Mouse (Mus musculus): ENCODE results near the gene Gm45140. TPM values are rescaled to one million over a fixed set of nuclear protein-coding genes. Genes with fewer than 3 reads are reported as not detected.

Gm45140 gene
- polyA plus RNA-seq, 1 experiment from 2014 or later: 2.8 TPM

DNA sequence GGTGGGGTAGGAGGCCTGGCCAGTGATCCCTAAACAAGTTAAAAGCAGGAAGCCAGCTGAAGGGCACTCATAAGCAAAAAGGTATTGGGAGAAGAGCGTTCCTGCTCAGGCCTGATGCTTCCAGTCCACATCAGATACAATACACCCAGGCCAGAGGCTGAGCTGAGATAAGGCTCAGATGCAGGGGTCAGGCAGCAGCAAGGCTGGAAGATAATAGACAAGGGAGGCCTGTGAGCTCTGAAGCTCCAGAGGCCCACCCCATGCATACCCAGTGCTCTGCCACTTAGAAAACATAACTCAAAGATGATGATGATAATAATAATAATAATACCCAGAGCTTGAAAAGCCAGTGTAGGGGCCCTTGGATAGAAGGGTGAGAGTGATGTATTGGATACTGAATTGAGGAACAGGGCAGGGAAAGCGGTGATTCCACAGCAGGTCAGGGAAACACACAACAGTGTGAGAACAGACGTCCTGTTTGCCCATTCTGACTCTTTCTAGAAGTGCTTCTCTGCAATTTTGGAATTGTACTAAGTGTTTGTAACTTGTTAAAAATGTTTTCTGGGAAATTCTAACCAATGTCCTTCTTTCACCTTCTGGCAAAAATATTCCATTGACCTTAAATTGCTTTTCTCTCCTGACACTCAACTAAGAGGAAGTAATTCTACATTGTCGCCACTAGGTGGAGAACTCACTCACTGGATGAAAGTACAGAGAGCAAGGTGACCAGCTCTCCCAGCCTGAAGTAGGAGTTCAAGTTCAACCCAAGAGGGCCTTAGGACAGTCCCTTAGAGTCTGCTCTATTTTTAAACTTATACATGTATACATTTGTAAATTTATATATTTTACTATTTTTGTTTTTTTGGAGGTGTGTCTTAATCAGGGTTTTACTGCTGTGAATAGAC lies 72.0 kb downstream of the Gm45140 start:
- Histone ChIP-seq H3K9ac (replicated peaks) (no peak overlapping the region), H3K4me2 (replicated peaks) (no peak overlapping the region), H3K4me3 (no peak overlapping the region), H3K27ac (replicated peaks) (no peak overlapping the region), H3K9me3 (peaks cover 6% of the 10 kb centered on the region; the same call in 1 of the 2 replicates), H3K36me3 (no peaks in the 10 kb centered on the region), H3K27me3 (no peaks in the 10 kb centered on the region), H3K4me1 (no peaks in the 10 kb centered on the region)
- 68% methylated on average over 4 of the region's 4 CpGs for WGBS
- no peak for ATAC-seq (ENCODE audit: low FRiP score, low read depth)

DNA sequence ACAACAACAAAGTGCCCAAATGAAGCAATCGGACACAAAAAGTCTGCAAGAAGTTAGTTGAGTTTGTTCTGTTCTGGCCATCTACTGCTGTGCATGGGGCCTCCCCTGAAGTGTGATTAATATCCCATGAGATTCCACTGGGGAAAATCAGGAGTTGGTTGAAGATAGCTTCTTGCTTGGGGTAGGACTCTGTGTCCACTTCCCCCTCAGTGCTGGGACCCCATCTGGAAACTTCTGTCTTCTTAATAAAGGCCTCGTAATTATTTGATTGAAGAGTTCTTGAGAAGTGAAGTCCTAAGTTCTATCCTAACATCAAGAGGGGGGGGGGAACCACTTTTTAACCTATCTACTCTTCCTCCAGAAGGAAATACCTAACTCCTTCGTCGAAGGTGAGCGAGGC lies 73.4 kb downstream of the Gm45140 start:
- no peak overlapping the region for H3K27ac ChIP-seq (replicated peaks)
- no peak for ATAC-seq (ENCODE audit: low FRiP score, low read depth)
- H3K9ac ChIP-seq (replicated peaks): no peak overlapping the region
- no peaks in the 10 kb centered on the region for H3K36me3 ChIP-seq
- H3K4me3 ChIP-seq: no peak overlapping the region
- WGBS: 85% methylated on average over 5 of the region's 5 CpGs
- H3K9me3 ChIP-seq: peaks cover under 1% of the 10 kb centered on the region; the same call in 1 of the 2 replicates
- no peaks in the 10 kb centered on the region for H3K27me3 ChIP-seq
- H3K4me1 ChIP-seq: no peaks in the 10 kb centered on the region
- no peak overlapping the region for H3K4me2 ChIP-seq (replicated peaks)

DNA sequence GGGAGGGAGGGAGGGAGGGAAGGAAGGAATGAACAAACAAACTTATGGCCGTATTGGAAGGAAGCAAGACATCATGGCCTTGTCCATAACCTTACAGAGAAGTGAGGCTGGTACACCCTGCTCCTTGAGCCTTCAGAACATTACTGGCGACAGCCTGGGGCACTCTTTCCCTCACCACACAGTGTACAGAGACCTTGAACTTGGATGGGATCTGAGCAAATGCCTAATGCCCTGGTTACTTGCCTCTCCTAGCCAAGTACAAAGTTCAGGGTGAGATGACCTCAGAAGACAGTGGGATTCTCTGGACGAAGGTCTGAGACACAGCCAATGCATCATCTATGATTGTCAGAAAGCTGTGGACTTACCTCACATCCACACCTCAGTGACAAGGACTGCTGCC lies 75.7 kb downstream of the Gm45140 start:
- ATAC-seq (ENCODE audit: low FRiP score, low read depth): no peak

DNA sequence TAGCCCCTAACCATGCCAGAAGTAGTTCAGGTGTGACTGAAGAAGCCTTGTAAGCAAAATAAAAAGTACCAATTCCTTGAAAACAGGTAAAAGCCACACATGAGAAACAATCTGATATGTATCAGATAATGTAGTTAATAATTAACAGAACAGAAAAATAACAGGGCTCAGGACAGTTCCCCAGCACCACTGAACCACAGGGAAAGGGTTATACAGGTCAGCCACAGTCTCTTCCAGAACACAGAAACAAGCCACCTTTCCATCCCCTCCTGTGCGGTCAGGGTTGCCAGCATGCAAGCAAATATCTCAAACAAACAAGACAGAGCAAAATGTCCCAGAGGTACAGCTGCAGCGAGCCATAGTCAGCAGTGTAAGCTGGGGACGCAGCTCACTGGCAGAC lies 76.2 kb downstream of the Gm45140 start:
- no peaks in the 10 kb centered on the region for H3K9me3 ChIP-seq
- H3K4me2 ChIP-seq (replicated peaks): no peak overlapping the region
- no peaks in the 10 kb centered on the region for H3K4me1 ChIP-seq
- H3K27ac ChIP-seq (replicated peaks): no peak overlapping the region
- ATAC-seq (ENCODE audit: low FRiP score, low read depth): no peak
- H3K4me3 ChIP-seq: no peak overlapping the region
- H3K27me3 ChIP-seq: no peaks in the 10 kb centered on the region
- H3K36me3 ChIP-seq: no peaks in the 10 kb centered on the region
- H3K9ac ChIP-seq (replicated peaks): no peak overlapping the region
- 54% methylated on average over 3 of the region's 3 CpGs for WGBS

More for the DNA sequence above, 75.7 kb downstream of the Gm45140 start:
- no peak overlapping the region for H3K9ac ChIP-seq (replicated peaks)
- no peaks in the 10 kb centered on the region for H3K36me3 ChIP-seq
- WGBS: 71% methylated on average over 3 of the region's 3 CpGs
- H3K27ac ChIP-seq (replicated peaks): no peak overlapping the region
- no peak overlapping the region for H3K4me3 ChIP-seq
- no peak overlapping the region for H3K4me2 ChIP-seq (replicated peaks)
- H3K4me1 ChIP-seq: no peaks in the 10 kb centered on the region
- H3K27me3 ChIP-seq: no peaks in the 10 kb centered on the region
- no peaks in the 10 kb centered on the region for H3K9me3 ChIP-seq

DNA sequence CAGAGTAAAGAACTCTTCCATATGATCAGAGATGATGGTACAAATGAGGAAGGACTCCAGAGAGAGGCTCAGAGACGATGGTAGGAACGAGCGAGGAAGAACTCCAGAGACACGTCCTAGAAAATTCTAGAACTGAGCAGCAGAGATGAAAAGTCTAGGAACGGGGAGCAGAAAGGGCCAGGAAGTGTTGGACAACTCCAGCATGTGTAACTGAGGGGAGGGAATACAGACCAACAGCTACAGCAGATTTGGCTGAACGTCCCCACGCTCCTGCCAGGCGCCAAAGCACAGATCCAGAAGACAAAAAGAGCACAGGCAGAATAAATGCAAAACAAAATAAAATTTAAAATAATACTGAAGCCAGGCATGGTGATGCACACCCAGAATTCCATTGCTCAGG lies 78.7 kb downstream of the Gm45140 start:
- H3K4me2 ChIP-seq (replicated peaks): no peak overlapping the region
- no peaks in the 10 kb centered on the region for H3K9me3 ChIP-seq
- no peak overlapping the region for H3K27ac ChIP-seq (replicated peaks)
- H3K27me3 ChIP-seq: no peaks in the 10 kb centered on the region
- no peak overlapping the region for H3K9ac ChIP-seq (replicated peaks)
- H3K4me1 ChIP-seq: no peaks in the 10 kb centered on the region
- ATAC-seq (ENCODE audit: low FRiP score, low read depth): no peak
- no peak overlapping the region for H3K4me3 ChIP-seq
- WGBS: 90% methylated on average over 8 of the region's 8 CpGs
- no peaks in the 10 kb centered on the region for H3K36me3 ChIP-seq

DNA sequence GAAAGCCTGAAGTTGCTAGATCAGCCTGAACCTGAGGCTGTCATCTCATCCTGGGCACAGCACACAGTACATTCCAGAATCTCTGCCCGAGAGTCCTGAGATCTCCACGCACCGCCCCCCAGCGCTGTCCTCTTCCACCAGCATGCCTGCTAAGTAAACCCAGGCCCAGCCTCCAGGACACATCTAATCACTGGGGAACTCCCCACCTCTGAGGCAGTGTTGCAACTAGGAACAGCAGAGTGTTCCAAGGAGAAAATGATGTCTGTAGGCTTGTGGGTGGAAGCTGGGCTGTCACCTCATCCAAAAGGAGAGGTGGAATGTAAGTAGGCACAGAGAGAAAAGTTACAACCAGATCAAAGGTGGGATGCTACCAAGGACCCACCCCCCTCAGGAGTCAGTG lies 80.4 kb downstream of the Gm45140 start:
- H3K4me2 ChIP-seq (replicated peaks): no peak overlapping the region
- H3K9me3 ChIP-seq: no peaks in the 10 kb centered on the region
- no peak for ATAC-seq (ENCODE audit: low FRiP score, low read depth)
- H3K9ac ChIP-seq (replicated peaks): no peak overlapping the region
- no peaks in the 10 kb centered on the region for H3K4me1 ChIP-seq
- WGBS: 96% methylated on average over 4 of the region's 4 CpGs
- no peak overlapping the region for H3K4me3 ChIP-seq
- no peaks in the 10 kb centered on the region for H3K36me3 ChIP-seq
- no peak overlapping the region for H3K27ac ChIP-seq (replicated peaks)
- H3K27me3 ChIP-seq: no peaks in the 10 kb centered on the region

DNA sequence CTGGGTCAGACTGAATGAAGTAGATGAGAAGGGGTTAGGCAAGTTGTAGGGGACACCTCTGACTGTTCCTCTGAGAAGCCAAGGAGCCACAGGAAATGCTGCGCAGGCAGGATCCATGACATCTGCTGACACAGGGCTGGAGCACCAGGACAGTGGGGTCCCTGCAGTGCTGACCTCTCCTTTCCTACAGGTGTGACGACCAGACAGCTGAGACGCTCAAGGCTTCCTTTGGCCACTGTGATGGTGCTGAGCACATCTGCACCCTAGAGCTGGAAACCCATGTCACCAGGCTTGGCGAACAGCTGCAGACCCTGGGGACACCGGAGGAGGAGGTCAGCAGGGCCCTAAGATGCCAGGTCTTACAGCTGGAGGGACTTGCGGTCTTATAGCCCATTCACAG lies 84.0 kb downstream of the Gm45140 start:
- ATAC-seq (ENCODE audit: low FRiP score, low read depth): no peak
- H3K4me3 ChIP-seq: no peak overlapping the region
- no peaks in the 10 kb centered on the region for H3K36me3 ChIP-seq
- no peak overlapping the region for H3K9ac ChIP-seq (replicated peaks)
- no peak overlapping the region for H3K27ac ChIP-seq (replicated peaks)
- no peak overlapping the region for H3K4me2 ChIP-seq (replicated peaks)
- H3K27me3 ChIP-seq: no peaks in the 10 kb centered on the region
- no peaks in the 10 kb centered on the region for H3K9me3 ChIP-seq
- H3K4me1 ChIP-seq: no peaks in the 10 kb centered on the region
- WGBS: 88% methylated on average over 6 of the region's 6 CpGs

DNA sequence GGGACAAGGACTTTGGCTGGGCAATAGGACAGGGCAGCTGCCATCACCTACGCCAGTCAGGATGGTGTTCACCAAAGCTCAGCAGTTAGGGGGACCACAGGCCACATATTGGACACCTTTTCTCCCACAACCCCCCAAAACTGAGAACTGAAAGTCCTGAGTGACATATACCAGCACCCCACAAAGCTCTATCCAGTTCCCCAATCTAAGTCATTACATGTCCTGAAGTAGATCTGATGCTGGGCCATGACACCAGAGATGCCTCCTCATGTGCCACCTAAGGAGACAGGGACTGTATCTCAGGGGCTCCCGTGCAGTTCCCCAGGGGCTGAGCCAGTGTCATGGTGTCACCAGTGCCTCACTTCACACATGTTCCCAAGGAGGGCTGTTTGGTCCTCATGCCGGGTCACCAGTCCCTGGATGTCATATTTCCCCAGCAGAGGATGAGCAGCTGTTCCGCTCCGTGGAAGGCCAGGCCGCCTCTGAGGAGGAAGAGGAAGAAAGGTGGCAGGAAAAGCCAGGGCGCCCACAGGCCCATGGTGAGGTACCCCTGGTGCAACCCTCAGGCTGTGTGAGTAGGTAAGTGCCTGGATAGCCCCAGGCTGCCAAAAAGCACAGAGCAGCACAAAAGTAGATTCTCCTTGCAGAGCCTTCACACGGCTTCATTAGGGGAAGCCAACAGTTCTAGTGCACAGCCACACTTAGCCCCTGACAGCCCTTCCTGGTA lies 85.2 kb downstream of the Gm45140 start:
- Histone ChIP-seq H3K4me2 (replicated peaks) (no peak overlapping the region), H3K4me3 (no peak overlapping the region), H3K9me3 (no peaks in the 10 kb centered on the region), H3K27ac (replicated peaks) (no peak overlapping the region), H3K27me3 (no peaks in the 10 kb centered on the region), H3K36me3 (no peaks in the 10 kb centered on the region), H3K4me1 (no peaks in the 10 kb centered on the region), H3K9ac (replicated peaks) (no peak overlapping the region)
- ATAC-seq (ENCODE audit: low FRiP score, low read depth): no peak
- 89% methylated on average over 8 of the region's 8 CpGs for WGBS

DNA sequence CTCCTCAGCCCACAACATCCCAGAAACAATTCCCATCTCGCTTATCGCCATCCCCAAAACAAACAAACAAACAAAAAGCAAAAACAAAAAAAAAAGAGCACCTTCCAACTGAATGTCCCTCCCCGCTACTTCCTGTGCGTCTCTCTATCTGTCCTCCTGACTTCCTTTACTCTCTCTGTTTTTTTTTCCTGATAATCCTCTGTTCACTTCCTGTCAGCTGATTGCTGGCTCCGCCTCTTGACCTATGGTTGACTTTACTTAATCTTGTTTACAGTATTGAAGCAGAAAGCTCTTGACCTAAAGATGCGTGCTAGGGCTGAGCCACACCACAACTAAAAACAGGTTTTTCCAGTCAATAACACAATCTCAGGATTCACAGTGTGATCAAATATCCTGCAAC lies 87.1 kb downstream of the Gm45140 start:
- WGBS: 88% methylated on average over 6 of the region's 6 CpGs
- Histone ChIP-seq H3K9ac (replicated peaks) (no peak overlapping the region), H3K4me3 (no peak overlapping the region), H3K27ac (replicated peaks) (no peak overlapping the region), H3K27me3 (no peaks in the 10 kb centered on the region), H3K9me3 (no peaks in the 10 kb centered on the region), H3K4me1 (no peaks in the 10 kb centered on the region), H3K4me2 (replicated peaks) (no peak overlapping the region), H3K36me3 (no peaks in the 10 kb centered on the region)
- ATAC-seq (ENCODE audit: low FRiP score, low read depth): no peak

DNA sequence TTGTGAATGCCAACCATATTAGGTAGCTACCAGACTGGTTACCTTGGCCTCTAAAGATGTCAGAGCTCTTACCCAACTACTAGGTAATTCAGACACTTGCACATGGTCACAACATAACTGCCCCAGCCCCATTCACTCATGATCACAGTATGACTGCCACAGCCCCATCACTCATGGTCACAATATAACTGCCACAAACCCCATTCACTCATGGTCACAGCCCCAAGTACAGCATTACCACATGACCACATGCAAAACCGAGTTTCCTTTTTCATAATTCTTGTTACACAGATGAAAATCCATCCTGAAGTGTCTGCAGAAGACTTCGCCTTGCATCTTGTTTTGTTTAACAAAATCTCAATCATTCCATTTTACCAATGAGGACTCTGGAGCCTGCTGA lies 87.5 kb downstream of the Gm45140 start:
- Histone ChIP-seq H3K27ac (replicated peaks) (no peak overlapping the region), H3K9me3 (no peaks in the 10 kb centered on the region), H3K9ac (replicated peaks) (no peak overlapping the region), H3K27me3 (no peaks in the 10 kb centered on the region), H3K4me3 (no peak overlapping the region), H3K4me2 (replicated peaks) (no peak overlapping the region), H3K36me3 (no peaks in the 10 kb centered on the region), H3K4me1 (no peaks in the 10 kb centered on the region)
- no peak for ATAC-seq (ENCODE audit: low FRiP score, low read depth)
- 92% methylated on average over 2 of the region's 2 CpGs for WGBS

DNA sequence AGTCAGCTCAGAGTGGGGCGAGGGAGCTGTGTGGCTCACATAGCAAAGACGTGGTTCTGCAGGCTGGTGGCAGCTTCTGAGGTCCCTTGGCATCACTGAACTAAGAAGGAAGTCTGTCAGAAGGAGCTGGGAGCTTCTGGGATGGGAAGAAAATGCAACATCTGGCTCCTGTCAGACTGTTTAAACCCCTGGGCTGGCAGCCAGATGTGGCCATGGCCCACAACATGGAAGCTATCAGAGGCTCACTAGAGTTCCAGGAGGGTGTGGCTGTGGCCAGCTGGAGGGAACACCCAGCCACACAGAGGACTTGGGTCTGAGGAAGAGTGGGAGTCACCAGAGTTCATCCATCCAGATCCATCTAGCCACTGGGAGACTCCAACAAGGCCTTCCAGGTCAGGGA lies 88.7 kb downstream of the Gm45140 start:
- no peak for ATAC-seq (ENCODE audit: low FRiP score, low read depth)
- WGBS: 82% methylated on average over 2 of the region's 2 CpGs
- no peaks in the 10 kb centered on the region for H3K36me3 ChIP-seq

DNA sequence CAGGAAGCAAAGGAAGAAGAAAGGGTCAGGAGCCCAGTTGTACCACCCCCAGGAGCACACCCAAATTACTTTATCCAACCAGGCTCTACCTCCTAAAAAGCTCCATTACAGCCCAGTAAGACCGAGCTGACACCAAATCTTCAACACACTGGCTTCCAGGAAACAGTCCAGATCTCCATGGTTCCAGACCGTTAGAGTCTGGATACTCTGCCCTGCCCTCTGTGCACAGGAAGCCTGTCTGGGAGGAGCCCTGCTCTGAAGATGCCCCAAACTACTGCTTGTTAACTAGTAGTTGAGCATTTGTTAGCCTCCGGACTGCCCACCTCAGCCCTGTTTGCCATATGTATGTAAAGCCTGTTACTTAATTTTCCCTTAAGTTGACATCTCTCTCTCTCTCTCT lies 89.5 kb downstream of the Gm45140 start:
- no peak overlapping the region for H3K27ac ChIP-seq (replicated peaks)
- no peaks in the 10 kb centered on the region for H3K36me3 ChIP-seq
- no peak overlapping the region for H3K4me2 ChIP-seq (replicated peaks)
- WGBS: 85% methylated on average over 3 of the region's 3 CpGs
- H3K4me3 ChIP-seq: no peak overlapping the region
- H3K27me3 ChIP-seq: no peaks in the 10 kb centered on the region
- no peaks in the 10 kb centered on the region for H3K4me1 ChIP-seq
- H3K9me3 ChIP-seq: no peaks in the 10 kb centered on the region
- H3K9ac ChIP-seq (replicated peaks): no peak overlapping the region
- ATAC-seq (ENCODE audit: low FRiP score, low read depth): no peak

More for the DNA sequence above, 88.7 kb downstream of the Gm45140 start:
- no peaks in the 10 kb centered on the region for H3K4me1 ChIP-seq
- no peak overlapping the region for H3K27ac ChIP-seq (replicated peaks)
- no peaks in the 10 kb centered on the region for H3K9me3 ChIP-seq
- H3K4me3 ChIP-seq: no peak overlapping the region
- no peak overlapping the region for H3K4me2 ChIP-seq (replicated peaks)
- no peaks in the 10 kb centered on the region for H3K27me3 ChIP-seq
- H3K9ac ChIP-seq (replicated peaks): no peak overlapping the region

Data from midbrain, embryonic 12.5 days (tissue).